Mouse (Mus musculus): ENCODE results near the gene Marc2.

The Marc2 gene

DNA sequence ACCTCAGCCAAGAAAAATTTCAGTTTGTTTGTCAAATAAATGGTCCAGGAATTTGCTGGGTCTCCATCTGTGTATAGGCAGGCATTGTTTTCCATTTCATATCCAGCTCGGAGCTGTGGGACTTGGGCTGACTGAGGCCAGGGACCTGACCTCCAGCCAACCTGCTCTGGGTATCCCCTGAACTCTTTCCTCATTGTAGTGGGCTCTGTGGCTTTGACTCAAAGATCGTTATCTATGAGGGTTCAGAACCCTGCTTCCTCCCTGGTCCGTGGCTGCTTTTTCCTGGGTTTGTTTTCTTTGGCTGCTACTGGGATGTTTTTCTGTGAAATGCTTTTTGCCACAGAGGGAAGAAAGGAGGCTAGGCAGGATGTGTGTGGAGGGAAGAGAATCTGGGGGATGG, 7.7 kb upstream of the Marc2 start:
- DNase-seq (ENCODE audit: extremely low spot score, low spot score) = no peak

DNA sequence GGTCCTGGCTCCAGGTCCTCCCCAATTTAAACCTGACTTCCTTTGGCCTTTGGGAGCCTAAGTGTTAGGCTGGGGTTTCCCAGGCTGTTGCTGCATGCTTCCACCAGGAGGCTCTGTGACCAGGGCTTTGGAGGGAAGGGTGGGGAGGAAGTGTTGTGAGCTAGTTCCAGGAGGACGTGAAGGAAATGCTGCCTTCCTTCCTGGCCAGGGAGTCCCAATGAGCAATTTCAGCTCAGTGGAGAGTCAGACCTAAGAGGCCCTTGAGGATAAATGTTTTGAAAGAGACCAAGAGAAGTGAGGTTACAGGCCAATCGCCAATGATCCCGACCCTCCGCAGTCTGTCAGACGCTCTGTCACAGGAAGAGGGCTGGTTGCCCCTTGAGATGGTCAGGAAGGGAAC, 7.1 kb upstream of the Marc2 start:
- DNase-seq (ENCODE audit: extremely low spot score, low spot score) = peak; percentile 58

DNA sequence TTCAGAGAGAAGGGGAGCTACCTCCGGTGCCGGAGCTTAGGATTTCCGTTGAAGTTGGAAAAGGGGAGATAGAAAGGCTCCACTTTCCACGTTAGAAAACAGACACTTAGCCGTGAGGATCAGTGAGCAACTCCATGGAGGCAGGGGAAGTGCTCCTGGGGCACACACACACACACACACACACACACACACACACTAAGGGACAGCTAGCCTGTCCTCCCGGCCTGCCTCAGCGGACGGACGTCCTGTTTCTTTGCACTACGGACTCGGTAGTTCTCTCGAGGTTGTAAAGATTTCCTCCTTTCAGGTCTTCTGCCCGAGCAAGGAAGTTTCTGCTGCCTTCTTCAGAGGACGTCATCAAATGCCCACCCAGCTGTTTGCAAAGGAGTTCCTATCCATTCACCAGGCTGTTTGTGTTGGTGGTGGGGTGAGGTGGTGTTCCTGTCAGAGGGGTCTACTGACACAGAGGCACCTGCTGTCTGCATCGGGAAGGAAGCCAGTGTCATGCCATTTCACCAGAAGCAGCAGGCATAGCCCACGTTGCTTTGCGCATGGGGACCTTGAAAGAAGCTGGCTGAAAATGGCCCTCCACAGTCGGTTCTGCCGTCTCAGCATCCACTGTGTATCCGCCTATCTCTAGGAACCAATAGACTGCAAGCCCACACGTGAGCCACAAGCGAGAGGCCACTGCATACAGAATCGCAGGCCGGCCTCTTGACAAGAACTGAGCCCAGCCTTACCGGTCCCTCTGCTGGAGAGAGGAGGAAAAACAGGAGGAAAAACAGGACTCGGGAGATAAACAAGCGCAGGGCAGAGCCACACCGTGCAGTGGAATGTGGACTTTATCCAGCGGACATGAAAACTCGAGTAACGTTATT, 5.7 kb upstream of the Marc2 start:
- peak; percentile 75 for DNase-seq (ENCODE audit: extremely low spot score, low spot score)

DNA sequence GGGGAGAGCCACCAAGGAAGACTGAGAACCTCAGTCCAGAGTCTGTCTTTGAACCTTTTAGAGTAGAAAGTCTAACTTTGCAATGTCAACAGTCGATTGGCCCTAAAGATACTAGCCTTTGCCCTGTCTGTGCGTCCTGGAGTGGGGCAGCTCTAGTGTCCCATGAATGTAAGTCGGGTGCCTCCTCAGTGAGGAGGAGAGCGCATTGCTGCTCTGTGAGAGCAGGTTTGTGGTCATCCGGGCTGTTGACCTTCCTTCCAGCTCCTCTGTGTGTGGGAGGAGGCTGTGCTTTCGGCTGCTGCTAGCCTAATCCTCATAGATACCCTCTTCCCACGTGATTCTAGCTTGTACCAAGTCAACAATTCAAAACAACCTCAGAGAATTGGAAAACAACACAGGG, 4.9 kb upstream of the Marc2 start:
- no peak for DNase-seq (ENCODE audit: extremely low spot score, low spot score)

DNA sequence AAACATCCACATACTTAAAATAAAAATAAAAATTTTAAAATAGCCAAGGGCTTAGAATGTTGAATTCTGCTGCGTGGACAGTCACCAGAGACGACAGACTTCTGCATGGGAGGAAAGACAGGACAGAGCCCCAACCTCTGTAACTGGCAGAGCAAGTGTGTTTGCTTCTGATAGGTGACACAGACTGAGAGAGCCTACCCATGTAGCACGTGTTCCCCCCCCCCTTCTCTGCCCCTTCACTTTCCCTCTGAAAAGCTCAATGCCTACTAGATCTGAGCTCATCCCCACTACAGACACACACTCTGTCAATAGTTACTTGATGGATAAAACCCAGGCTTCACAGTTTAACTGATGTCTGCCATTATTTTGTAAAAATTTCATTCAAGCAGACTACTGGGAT, 722 bp upstream of the Marc2 start:
- DNase-seq (ENCODE audit: extremely low spot score, low spot score) = no peak

DNA sequence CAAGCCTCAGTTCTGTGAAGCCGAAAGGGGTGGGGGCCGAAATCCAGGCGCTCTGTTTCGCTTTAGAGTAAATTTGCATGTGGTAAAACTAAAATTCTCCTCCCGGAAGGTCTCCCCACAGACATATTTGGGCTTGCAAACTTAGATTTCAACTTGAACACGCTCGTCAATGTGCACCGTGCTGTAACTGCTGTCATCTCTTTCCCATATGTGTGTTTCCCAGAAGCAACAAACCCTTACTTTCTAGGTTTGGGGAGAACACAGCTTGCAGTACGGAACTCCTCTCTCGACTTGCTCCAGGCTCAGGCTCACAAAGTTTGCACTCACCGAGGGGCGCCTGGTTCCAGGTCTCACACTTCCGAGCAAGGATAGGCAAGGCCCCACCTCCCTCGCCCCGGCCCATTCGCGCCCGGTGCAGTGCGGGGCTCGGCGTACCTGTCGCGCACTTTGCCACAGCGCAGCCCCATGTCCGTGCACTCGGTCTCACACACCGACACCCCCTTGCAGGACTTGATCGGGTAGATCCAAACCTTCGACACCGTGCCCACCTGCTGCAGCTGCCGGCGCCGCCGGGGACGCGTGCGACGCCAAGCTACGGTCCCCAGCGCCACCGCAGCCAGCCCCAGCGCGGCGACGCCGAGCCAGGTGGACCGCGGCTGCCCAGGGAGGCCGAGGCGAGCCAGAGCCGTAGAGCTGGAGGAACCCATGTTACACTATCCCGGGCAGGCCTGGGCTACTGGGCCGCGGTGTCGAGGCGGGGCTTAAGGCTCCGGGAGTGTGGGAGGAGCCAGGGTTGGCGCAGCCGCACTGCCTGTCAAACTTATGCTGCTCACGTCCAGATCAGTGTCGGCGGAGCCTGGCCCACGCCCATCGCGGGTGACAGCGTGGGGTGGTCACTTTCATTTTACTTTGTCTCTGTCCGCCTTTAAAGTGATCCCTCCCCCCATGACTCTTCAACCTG, 860 bp downstream of the Marc2 start:
- peak; percentile 84 for DNase-seq (ENCODE audit: extremely low spot score, low spot score)

DNA sequence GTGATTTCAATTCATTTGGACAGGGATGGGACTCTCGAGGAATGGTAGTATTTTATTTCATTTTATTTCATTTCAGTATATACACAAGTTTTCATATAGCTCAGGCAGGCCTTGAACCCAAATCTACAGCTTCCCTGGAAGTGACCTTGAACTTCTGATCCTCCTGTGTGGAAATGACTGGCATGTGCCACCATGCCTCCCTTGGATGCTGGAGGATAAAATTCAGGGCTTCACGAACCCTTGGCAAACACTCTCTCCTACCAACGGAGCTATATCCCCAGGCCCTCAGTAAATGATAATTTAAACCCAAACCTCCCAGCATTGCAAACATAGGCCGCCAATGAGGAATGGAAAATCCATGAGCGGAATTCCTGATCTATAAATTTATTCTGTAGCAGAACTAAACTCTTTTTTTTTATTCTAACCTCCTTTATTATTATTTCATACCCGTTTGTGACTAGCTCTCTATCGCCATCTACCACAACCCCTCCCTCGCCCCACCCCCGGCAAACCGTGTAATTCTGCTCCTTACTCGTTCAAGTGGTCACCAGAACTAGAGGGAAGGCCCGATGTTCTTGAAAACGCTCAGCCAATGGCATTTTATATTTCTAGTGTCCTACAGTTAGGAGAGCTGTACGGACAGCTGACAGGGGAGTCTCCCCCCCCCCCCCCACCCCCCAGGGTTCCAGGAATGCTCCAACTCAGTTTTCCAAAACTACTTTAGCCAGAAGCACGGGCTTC, 1.8 kb downstream of the Marc2 start:
- peak; percentile 19 for DNase-seq (ENCODE audit: extremely low spot score, low spot score)

DNA sequence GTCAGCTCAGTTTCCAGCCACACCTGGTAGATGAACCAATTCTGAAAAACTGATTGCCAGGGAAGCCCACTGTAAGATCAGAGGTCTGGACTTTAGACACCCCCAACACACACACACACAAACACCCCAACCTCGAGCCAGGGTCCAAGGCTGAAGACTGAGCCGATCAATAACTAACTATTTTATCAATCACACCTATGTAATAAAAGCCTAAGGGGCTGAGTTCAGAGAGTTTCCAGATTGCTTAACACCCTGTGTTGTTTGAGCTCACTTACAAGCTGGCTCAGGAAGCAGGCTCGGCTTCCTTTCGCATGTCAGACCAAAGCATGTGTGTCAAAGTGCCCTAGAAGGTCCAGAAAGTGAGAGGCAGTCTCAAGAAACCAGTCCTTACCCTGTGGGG, 8.6 kb downstream of the Marc2 start:
- DNase-seq (ENCODE audit: extremely low spot score, low spot score) = no peak

DNA sequence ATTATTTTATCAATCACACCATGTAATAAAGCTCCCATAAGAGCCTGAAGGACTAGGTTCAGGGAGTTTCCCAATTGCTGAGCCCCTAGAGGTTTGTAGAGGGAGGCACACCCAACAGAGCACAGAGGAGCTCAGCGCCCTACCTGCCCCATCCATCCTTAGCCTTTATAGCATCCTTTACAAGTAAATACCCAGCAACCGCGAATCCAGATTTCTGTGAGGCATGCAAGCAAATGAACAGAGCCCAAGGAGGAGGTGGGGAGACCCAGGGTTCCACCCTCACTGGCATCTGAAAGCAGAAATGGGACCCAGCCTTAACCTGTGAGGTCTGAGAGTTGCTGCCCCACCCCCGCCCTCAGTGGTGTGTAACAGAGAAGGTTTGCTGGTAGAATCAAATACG, 9.9 kb downstream of the Marc2 start:
- no peak for DNase-seq (ENCODE audit: extremely low spot score, low spot score)

DNA sequence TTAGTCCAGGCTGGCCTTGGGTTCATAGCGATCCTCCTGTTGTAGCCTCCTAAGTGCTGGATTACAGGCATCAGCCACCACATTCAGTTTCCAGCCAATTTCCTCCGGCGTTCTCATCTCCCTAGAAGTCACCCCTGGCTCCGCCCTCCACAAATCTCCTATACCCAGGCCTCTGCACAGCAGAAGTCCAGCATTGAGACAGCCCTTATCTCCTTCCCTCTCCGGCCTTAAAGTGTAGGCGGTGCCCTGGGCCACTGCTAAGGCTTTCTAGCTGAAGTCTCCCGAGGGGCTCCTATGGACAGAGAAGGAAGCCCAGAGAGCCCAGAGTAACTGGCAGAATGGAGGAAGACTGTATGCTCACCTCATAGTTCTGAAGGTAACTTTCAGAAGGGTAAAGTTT, 12.8 kb downstream of the Marc2 start:
- no peak for DNase-seq (ENCODE audit: extremely low spot score, low spot score)

DNA sequence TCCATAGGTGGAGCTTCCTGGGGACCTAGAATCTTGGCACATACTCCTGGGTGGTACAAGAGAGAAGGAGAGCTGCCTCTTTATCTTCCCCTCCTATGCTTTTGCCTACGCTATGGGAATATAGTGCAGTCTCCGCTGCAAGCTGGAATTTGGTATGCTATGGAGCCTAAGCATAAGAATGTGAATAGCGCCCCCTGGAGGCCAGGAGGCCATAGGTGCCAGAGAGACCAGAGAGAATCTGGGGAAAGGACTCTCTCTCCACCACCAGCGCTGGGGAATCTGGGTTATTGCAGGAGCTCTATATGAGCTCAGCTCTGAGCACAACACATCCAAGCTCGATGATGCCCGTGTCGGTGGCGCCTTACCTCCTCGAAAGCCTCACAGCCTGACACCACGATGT, 14.0 kb downstream of the Marc2 start:
- DNase-seq (ENCODE audit: extremely low spot score, low spot score) = no peak

DNA sequence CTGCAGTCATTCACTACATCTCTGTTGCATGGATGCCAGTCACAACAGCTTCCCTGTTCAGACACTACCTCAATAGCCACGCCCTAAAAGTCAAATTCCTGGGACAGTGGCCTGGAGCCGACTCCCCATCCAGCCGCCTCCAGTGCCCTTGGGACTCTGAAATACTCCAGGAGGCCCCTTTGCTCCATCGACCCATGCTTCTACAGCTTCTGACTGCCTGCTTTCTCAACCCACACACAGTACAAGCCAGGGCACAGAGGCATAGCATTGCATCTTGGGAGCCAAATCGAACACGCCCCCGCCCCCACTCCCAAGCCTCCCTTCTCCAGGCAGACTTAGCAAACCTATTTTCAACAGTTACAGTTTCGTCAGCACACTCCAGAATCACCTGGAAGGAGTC, 16.4 kb downstream of the Marc2 start:
- DNase-seq (ENCODE audit: extremely low spot score, low spot score) = no peak

DNA sequence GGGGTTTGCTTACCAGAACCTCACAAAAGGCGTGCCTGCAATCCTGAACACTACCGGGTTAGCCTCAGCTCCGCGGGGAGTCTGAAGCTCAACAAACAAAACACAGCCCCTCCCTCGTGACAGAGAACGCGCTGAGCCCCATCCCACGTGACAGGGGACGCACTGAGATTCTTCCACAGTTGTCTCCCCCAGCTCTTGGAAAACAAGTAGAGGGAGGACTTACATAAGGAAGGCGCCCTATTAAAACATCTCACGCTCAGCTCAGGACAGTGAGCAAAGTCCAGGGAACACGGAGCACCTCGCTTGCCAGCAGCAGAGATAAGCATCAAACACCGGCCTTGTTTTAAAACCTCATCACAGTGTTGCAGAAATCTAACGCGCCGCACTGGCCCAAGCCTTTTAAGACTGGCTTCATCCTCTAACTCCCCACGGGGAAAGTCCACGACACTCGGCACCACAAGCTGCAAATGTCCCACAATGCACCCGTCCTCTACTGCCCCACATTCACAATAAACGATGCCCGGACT, 19.0 kb downstream of the Marc2 start:
- DNase-seq (ENCODE audit: extremely low spot score, low spot score) = no peak

DNA sequence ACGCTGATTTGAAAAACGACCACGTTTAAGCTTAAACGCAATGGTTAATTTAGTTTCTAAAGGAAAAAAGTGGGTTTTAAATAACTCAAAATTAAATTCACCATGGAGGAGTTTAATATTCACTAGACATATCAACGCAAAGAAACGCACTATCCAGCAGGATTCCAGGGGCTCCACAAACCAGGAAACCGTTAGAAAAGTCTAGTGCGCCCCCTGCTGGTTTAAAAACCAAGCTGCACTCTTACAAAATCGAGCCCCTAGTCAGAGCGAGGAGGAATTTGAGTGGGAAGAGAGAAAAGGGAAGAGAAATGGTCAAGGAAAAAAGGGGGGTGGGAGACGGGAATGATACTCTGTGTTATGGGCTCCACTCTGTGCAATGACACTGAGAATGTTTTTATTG, 21.2 kb downstream of the Marc2 start:
- peak; percentile 60 for DNase-seq (ENCODE audit: extremely low spot score, low spot score)

DNA sequence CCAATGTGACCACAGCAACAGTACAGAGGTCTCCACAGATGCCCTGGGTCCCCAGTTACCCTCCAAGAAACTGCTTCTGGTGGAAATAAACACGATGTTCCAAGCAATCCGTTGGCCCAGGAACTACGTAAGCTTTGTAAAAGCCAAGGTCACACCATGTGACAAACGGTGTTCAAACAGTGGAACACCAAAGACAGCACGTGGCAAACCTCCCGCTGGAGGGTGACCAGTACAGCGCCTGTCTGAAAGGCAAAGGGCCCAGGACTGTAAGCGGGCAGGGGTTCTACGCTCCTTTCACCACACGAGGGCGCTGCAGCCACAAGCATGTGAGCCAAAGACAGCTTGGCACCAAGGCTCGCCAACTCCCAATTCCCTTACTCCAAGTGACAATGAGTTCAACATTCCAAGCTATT, 21.8 kb downstream of the Marc2 start:
- DNase-seq (ENCODE audit: extremely low spot score, low spot score) = peak; percentile 94

DNA sequence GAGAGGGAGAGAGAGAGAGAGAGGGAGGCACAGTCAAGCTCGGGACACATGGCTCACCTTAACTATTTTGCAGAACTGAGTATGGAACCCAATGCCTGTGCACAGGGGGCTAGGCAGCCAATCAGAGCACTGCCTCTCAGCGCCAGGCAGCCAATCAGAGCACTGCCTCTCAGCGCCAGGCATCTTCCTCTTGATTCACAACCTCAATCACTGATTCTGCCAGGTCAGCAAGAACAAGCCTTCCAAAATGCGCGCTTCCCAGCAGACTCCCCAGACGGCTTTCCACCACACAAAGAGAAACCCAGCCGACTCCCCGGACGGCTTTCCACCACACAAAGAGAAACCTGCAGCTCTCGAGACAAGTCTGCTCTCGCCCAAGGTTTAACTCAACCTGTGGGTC, 23.6 kb downstream of the Marc2 start:
- peak; percentile 27 for DNase-seq (ENCODE audit: extremely low spot score, low spot score)

DNA sequence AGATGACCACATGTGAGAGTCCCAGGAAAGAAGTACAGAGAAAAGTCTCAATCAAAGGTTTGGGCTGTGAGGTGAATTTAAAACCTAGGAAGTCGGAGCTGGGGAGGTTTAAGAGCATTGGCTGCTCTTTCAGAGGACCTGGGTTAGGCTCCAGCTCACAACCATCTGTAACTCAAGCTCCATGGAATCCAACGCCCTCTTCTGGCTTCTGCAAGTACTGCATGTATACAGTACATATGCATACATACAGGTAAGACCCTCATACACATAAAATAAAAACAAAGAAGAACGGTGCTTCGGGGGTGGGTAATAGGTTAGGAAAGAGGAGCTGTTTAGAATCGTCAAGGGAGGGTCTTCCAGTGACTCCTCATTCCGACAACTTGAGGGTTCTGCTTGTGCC, 28.5 kb downstream of the Marc2 start:
- DNase-seq (ENCODE audit: extremely low spot score, low spot score) = no peak

DNA sequence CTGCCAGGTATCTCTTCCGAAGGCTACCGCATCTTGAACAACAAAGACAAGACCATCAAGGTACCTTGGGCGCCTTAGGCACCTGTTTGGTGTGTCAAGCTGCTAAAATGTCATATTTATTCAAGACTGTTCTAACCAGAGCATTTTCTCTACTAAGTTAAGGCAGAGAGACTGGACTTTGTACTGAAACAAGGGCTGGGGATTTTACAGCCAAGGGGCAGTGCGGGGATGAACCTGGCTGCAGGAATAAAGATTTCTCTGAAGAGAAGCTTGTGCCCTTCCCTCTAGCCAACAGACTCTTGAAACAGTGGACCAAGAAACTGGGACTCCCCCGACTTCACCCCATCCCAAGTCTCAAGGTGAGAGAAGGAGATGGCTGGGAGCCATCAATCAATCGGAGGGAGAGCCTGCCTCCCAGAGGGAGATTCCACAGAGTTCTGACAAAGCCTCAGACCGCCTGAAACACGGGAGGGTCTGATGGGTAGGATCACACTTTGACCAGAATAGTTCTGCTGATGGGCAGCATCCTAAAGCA, 34.5 kb downstream of the Marc2 start:
- no peak for DNase-seq (ENCODE audit: extremely low spot score, low spot score)

DNA sequence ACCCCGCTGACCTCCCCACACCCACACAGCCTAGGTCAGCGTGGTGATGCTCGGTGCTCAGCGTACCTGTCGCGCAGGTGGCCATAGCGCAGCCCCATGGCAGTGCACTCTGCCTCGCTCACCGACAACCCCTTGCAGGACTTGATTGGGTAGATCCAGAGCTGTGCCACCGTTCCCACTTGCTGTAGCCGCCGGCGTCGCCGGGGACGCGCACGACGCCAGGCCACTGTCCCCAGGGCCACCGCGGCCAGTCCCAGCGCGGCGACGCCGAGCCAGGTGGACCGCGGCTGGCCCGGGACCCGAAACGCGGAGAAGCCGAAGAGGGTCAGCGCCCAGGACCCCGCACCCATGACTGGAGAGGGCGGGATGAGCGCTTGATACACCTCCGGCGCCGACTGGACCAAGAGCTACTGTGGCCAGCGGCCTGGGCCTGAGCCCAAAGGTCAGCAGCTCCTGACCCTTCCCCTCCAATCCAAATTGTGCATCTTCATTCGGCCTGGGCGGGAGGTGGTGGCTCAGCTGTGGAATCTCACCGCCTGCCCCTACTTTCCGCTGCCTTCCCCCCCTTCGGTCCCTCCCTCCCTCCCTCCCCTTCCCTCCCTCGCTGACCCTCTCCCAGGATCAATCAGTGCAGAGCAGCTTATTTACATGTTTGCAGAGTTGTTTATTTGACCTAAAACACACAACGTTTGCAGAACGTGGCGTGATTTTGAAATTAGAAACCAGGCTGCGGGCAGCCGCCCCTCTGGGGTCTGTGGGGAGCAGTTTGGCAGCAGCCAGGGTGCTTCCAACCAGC, 35.3 kb downstream of the Marc2 start, which contains the start of gene Marc1:
Gene Marc1, minus strand, starts transcription at position 534 of the 796 bp plus-strand sequence.
- peak; percentile 32 for DNase-seq (ENCODE audit: extremely low spot score, low spot score)

DNA sequence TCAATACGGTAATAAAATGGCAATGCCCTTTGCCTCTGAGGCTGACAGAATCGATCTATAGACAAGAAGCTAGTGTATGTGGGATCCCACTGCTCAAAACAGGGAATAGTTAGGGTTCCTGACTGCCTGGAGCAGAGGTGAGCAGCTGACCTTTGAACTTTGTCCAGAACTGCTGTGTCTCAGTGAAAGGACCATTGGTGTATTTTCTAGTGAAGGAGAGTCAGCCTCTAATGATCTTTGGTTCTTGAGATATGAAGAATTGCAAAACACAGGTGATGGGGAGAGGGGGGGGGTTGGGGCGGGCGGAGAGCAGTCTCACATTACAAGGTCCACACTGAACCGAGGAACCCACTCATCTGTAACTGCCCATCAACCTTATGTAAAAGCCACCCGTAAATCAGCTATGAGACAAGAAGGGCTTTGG, 36.7 kb downstream of the Marc2 start:
- DNase-seq (ENCODE audit: extremely low spot score, low spot score) = no peak

Measured in neural tube, embryonic 10.5 days (tissue).